Mouse (Mus musculus) midbrain, embryonic 11.5 days (tissue): ENCODE measurements around the gene Runx1. TPM values are rescaled to one million over a fixed set of nuclear protein-coding genes. Genes with fewer than 3 reads are reported as not detected.

ENCODE experiments used
- ATAC-seq: fragments of 200-750 bp; cut with Nextera tagmentation; 2 replicates; pipeline ENCODE4 v1.8.0; 2017; ENCODE audit warnings: moderate TSS enrichment, moderate library complexity; ENCODE audit not compliant: low FRiP score
- DNase-seq: peaks from one replicate; pipeline ENCODE4 v3.0.0; 2015; ENCODE audit warnings: low spot score; ENCODE audit errors: missing footprints
- H3K27ac ChIP-seq: fragments of 300-500 bp; sonication (generic); 2 replicates; pipeline ENCODE4 v1.5.1; 2014; ENCODE audit warnings: low read depth, low read length
- H3K27me3 ChIP-seq: fragments of 300-500 bp; sonication (generic); 2 replicates; pipeline ENCODE4 v1.6.1; 2014; ENCODE audit warnings: mild to moderate bottlenecking, low read length, moderate library complexity, mixed read lengths; ENCODE audit not compliant: control insufficient read depth, insufficient read depth
- H3K36me3 ChIP-seq: fragments of 300-500 bp; sonication (generic); 2 replicates; pipeline ENCODE4 v1.6.1; 2014; ENCODE audit warnings: mild to moderate bottlenecking, low read length, moderate library complexity, mixed read lengths; ENCODE audit not compliant: control insufficient read depth, insufficient read depth
- H3K4me1 ChIP-seq: fragments of 300-500 bp; sonication (generic); 2 replicates; pipeline ENCODE4 v1.6.1; 2014; ENCODE audit warnings: low read length; ENCODE audit not compliant: control insufficient read depth, insufficient read depth
- H3K4me2 ChIP-seq: fragments of 300-500 bp; sonication (generic); 2 replicates; pipeline ENCODE4 v1.6.1; 2014; ENCODE audit warnings: mild to moderate bottlenecking, moderate library complexity
- H3K4me3 ChIP-seq: fragments of 300-500 bp; sonication (generic); 2 replicates; pipeline ENCODE4 v1.5.1; 2014; ENCODE audit warnings: low read depth, low read length
- H3K9ac ChIP-seq: fragments of 300-500 bp; sonication (generic); 2 replicates; pipeline ENCODE4 v1.6.1; 2014; ENCODE audit warnings: low read length
- H3K9me3 ChIP-seq: fragments of 300-500 bp; sonication (generic); 2 replicates; pipeline ENCODE4 v1.6.1; 2016; ENCODE audit warnings: low read length; ENCODE audit not compliant: control insufficient read depth
- WGBS: fragments of 180-500 bp; shearing (Covaris S2); extraction: QIAGEN DNeasy Blood & Tissue Kit; methylation state at CpG from one replicate; pipeline ENCODE4 v1.1.7; 2014; 5-methylcytosine and 5-hydroxymethylcytosine counted together
- polyA plus RNA-seq: library from polyadenylated mRNA; unstranded; fragments of >200 nt; fragmentation: Nextera tagmentation; extraction: Ambion mirVana; gene quantifications from 2 replicates; pipeline ENCODE4 v1.2.1, GENCODE M21; 2014

Gene Runx1
- polyA plus RNA-seq, 1 experiment from 2014 or later: 0.93 TPM

DNA sequence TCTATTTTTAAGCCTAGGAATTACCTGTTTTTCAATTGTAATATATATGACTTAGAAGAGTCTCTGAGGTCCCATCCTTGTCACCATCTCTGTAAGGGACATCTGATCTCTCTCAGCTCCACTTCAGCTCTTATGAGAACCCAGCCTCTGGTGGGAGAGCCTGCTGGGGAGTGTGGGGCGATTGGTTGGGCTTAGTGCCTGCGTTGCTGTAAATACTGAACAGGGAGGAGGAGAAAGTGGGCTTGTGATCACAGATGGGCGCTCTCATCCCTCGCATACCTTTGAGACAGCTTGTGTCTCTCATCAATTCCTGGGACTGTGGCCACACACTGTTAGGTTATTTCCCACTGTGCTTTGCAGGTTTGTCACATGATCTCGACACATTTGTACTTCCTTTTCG lies 35.3 kb downstream of the Runx1 start:
- H3K9me3 ChIP-seq: no peaks in the 10 kb centered on the region
- no peak overlapping the region for H3K9ac ChIP-seq
- H3K27ac ChIP-seq: no peak overlapping the region
- H3K4me3 ChIP-seq: no peak overlapping the region
- H3K36me3 ChIP-seq: no peaks in the 10 kb centered on the region
- no peak overlapping the region for H3K4me2 ChIP-seq
- DNase-seq (no peak), ATAC-seq (no peak)
- H3K4me1 ChIP-seq: peaks cover 7% of the 10 kb centered on the region
- WGBS: 83% methylated on average over 6 of the region's 6 CpGs
- no peaks in the 10 kb centered on the region for H3K27me3 ChIP-seq

DNA sequence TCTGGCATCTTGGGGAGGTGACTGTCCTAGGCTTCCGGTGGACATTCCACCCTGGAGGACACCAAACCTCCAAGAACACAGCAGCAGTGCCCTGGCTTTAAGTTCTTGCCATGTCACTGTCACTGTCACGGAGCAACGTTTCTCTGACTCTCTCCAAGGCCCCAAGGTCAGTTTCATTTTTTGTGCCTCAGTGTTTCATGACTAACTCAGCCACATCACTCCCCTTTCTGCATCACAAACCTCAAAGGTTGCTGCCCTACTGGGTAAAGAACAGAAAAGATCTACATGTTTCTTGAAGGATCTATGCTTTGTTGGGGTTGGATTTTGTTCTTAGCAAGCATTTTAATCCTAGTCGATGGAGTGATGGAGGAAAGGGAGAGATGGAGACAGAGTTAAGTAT lies 36.1 kb downstream of the Runx1 start:
- H3K4me1 ChIP-seq: peaks cover 7% of the 10 kb centered on the region
- no peak for ATAC-seq
- WGBS: 88% methylated on average over 4 of the region's 4 CpGs

DNA sequence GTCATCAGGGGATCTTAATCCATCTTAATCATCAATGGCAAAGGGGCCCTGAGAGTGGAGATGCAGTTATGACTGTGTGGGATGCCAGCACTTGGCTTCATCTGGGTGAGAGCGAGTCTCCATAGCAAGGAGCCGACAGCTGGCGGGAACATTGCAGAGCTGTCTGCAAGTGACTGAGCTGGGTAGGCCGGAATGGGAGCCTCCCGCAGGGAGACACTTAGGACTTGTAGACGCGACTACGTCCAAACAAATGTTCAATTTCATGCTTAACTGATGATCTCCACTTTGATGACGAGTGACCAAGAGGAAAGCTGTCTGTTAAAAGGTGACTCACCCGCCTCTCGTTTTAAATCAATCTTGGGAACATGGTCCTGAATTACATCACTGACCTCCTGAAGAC lies 37.5 kb downstream of the Runx1 start:
- 50% methylated on average over 11 of the region's 11 CpGs for WGBS
- no peak for DNase-seq
- Histone ChIP-seq H3K9me3 (no peaks in the 10 kb centered on the region), H3K27ac (no peak overlapping the region), H3K4me2 (no peak overlapping the region), H3K4me1 (no peaks in the 10 kb centered on the region), H3K4me3 (no peak overlapping the region), H3K27me3 (no peaks in the 10 kb centered on the region), H3K9ac (no peak overlapping the region), H3K36me3 (no peaks in the 10 kb centered on the region)
- ATAC-seq: no peak

More for the DNA sequence above, 36.1 kb downstream of the Runx1 start:
- Histone ChIP-seq H3K9ac (no peak overlapping the region), H3K27ac (no peak overlapping the region), H3K9me3 (no peaks in the 10 kb centered on the region), H3K4me2 (no peak overlapping the region), H3K27me3 (no peaks in the 10 kb centered on the region), H3K4me3 (no peak overlapping the region), H3K36me3 (no peaks in the 10 kb centered on the region)
- DNase-seq: no peak

DNA sequence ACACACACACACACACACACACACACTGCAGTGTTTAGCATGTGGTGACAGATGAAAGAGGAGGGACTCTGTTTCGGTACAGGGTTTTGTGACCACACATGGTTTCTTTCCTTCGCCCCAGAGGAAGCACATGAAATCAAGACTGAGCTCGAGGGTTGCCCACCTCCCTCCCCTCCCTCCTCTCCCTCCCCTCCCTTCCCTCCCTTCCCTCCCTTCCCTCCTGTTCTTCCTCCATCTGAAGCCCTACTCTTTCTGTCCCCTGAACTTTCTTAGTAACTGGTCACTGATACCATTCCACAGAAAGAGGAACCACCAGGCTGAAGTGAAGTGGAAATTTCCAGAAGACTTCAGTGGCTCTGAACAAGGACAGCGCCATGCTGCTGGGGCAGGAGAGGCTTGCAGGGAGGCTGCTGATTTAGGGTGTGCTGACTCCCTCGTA lies 39.0 kb downstream of the Runx1 start:
- no peak for ATAC-seq

DNA sequence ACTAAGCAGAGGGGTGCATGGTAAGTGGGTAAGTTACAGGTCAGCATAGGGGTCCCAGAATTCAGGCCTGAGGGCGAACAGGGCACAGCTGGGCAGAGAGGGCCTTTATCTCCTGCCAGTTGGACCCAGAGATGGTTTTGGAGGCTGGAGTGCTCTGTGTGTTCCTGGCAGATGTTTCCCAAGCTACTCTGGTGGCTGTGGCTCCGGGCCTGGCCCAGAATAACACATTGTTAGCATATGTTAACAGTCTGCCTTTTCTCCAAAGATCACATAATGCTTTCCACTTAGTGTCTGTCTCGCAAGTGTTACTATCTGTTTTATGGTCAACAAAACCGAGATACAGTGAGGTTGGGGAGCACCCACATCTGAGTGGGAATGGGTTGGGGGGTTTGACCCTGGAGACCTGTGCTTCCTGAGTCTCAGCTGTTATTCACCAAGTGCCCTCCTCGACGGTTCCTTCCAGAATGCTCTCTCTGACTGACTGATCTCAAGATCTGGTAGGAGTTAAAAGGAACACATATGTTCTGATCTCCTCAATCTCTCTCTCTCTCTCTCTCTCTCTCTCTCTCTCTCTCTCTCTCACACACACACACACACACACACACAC lies 39.6 kb downstream of the Runx1 start:
- Histone ChIP-seq H3K4me1 (no peaks in the 10 kb centered on the region), H3K27me3 (no peaks in the 10 kb centered on the region), H3K9me3 (no peaks in the 10 kb centered on the region), H3K27ac (no peak overlapping the region), H3K9ac (no peak overlapping the region), H3K4me2 (no peak overlapping the region), H3K36me3 (no peaks in the 10 kb centered on the region), H3K4me3 (no peak overlapping the region)
- WGBS: 87% methylated on average over 6 of the region's 6 CpGs
- DNase-seq (no peak), ATAC-seq (no peak)

More for the DNA sequence above, 39.0 kb downstream of the Runx1 start:
- Histone ChIP-seq H3K27me3 (no peaks in the 10 kb centered on the region), H3K4me3 (no peak overlapping the region), H3K4me2 (no peak overlapping the region), H3K9me3 (no peaks in the 10 kb centered on the region), H3K9ac (no peak overlapping the region), H3K4me1 (no peaks in the 10 kb centered on the region), H3K27ac (no peak overlapping the region), H3K36me3 (no peaks in the 10 kb centered on the region)
- WGBS: 79% methylated on average over 5 of the region's 5 CpGs
- no peak for DNase-seq

DNA sequence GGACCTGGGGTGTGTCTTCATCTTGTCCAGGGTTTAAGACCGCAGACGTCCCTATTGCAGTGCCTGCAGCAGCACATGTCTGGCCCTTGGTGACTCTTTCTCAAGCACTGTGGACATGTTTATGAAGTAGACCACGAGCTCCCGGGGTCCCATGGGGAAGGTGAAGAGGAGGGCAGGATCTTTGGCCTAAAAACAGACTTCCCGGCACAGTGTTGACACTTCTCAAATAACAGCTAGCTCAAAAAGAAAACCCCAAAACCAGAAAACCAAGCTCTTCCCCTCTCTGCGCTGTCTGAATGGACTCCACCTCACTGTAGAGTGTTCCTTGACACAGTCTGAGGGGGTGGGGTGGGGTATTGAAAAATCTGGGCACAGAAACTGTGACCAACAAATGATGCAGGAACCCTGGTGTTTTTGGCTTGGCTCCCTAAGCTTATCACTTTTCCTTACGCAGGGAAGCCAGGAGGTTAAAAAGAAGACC lies 42.3 kb downstream of the Runx1 start:
- Histone ChIP-seq H3K9me3 (no peaks in the 10 kb centered on the region), H3K4me1 (no peaks in the 10 kb centered on the region), H3K36me3 (no peaks in the 10 kb centered on the region), H3K27ac (no peak overlapping the region), H3K4me3 (no peak overlapping the region), H3K4me2 (no peak overlapping the region), H3K27me3 (no peaks in the 10 kb centered on the region), H3K9ac (no peak overlapping the region)
- DNase-seq (no peak), ATAC-seq (no peak)
- WGBS: 54% methylated on average over 7 of the region's 7 CpGs

DNA sequence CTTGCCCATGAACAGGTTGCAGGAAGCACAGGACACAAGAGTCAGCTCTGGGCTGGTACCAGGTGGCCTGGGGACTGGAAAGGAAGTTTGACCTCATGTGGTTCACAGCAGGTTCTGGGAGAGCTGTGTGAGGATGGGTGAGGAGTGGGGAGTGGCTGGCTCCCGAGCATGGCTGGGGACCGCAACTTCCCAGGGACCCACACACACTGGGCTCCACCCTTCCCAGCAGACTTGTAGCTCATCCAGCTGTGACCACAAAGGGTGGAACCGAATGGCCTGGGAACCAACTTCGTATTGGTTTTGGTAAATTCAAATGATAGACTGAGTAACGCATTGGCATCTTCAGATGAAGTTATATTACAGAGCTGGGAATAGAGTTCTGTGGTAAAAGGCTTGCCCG lies 43.5 kb downstream of the Runx1 start:
- Histone ChIP-seq H3K36me3 (no peaks in the 10 kb centered on the region), H3K4me2 (no peak overlapping the region), H3K9me3 (no peaks in the 10 kb centered on the region), H3K4me3 (no peak overlapping the region), H3K27me3 (no peaks in the 10 kb centered on the region), H3K27ac (no peak overlapping the region), H3K4me1 (no peaks in the 10 kb centered on the region), H3K9ac (no peak overlapping the region)
- ATAC-seq (no peak), DNase-seq (no peak)
- 77% methylated on average over 6 of the region's 6 CpGs for WGBS

DNA sequence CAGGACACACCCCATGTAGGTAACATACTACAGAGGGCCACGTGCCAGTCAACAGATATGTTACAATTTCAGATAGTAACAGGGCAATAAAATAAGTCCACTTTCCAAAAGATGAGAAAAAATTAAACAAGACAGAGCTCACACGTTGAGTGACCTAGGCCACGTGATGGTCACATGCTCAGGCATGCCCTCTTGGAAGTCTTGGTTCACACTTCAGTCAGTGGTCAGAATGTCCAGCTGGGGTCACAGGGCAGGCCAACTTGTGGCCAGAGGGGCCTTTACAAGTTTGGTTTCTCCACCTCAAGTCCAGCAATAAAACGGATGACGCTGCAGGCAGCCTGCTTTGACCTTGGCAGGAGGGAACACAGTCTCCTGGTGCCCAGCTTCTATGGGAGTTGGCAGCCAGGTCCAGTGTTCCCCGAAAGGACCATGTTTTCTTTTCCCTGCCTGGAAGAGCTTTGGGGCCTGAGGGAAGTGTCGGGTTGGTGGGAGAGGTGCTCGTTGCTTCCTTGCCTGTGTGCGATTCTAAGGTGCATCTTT lies 46.0 kb downstream of the Runx1 start:
- no peak for ATAC-seq
- H3K4me1 ChIP-seq: no peaks in the 10 kb centered on the region
- H3K9ac ChIP-seq: no peak overlapping the region
- no peaks in the 10 kb centered on the region for H3K27me3 ChIP-seq
- no peaks in the 10 kb centered on the region for H3K36me3 ChIP-seq
- H3K4me3 ChIP-seq: no peak overlapping the region
- H3K9me3 ChIP-seq: no peaks in the 10 kb centered on the region
- DNase-seq: no peak
- H3K4me2 ChIP-seq: no peak overlapping the region
- no peak overlapping the region for H3K27ac ChIP-seq
- WGBS: 88% methylated on average over 9 of the region's 9 CpGs

DNA sequence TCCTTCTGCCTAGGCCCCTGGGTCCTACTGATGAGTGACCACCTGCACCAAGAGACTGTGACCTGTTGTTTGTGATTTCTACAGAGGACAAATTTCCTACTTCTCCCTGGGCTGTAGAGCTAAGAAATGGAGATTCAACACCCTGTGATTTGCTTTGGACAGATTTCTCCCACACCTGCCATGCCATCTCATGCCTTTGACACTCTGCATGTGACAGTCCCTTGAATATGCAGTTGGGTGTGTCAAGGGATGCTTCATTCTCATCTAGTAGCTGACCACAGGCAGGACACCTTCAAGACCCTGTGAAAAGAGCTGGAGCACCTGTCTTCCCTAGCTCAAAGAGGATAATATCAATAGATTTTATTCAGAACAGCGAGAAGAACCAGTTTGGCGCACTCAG lies 46.8 kb downstream of the Runx1 start:
- H3K9me3 ChIP-seq: no peaks in the 10 kb centered on the region
- ATAC-seq (no peak), DNase-seq (no peak)
- H3K27me3 ChIP-seq: no peaks in the 10 kb centered on the region
- H3K4me1 ChIP-seq: no peaks in the 10 kb centered on the region
- WGBS: 80% methylated on average over 2 of the region's 2 CpGs
- H3K4me2 ChIP-seq: no peak overlapping the region
- H3K9ac ChIP-seq: no peak overlapping the region
- H3K4me3 ChIP-seq: no peak overlapping the region
- no peaks in the 10 kb centered on the region for H3K36me3 ChIP-seq
- no peak overlapping the region for H3K27ac ChIP-seq
